Mouse (Mus musculus) erythroid progenitor cell, adult 5-6 weeks (primary cell): Measurements from ENCODE around the gene Grin2b. TPM values are rescaled to one million over a fixed set of nuclear protein-coding genes. Genes with fewer than 3 reads are reported as not detected.

ENCODE experiments used
- ATAC-seq: replicated peaks from 2 replicates; pipeline ENCODE4 v1.8.0; 2016; ENCODE audit warnings: moderate number of reproducible peaks, mild to moderate bottlenecking, moderate TSS enrichment, inconsistent platforms; ENCODE audit not compliant: poor library complexity, low FRiP score, severe bottlenecking
- total RNA-seq, 2 experiments: library from RNA; stranded (forward) in 1 of 2; stranded (reverse) in 1 of 2; fragments of 150-400 nt in 1 of 2; fragments of 186-747, 209-891 nt in 1 of 2; gene quantifications; 2 replicates each; pipeline versions ENCODE4 v1.2.3 to v1.2.4; 2015 to 2017; ENCODE audit warnings: low replicate concordance in 2 of 2

The Grin2b gene
- total RNA-seq, 2 experiments from 2014 or later = not detected

GRCm38 (mm10) chr6:135914608-135915007 is 258.7 kb downstream of the Grin2b start:
- ATAC-seq = no peak

- no peak for ATAC-seq
Measured at GRCm38 (mm10) chr6:135912114-135912513, 261.2 kb downstream of the Grin2b start.

GRCm38 (mm10) chr6:135911131-135911530 is 262.2 kb downstream of the Grin2b start:
- ATAC-seq = no peak

DNA sequence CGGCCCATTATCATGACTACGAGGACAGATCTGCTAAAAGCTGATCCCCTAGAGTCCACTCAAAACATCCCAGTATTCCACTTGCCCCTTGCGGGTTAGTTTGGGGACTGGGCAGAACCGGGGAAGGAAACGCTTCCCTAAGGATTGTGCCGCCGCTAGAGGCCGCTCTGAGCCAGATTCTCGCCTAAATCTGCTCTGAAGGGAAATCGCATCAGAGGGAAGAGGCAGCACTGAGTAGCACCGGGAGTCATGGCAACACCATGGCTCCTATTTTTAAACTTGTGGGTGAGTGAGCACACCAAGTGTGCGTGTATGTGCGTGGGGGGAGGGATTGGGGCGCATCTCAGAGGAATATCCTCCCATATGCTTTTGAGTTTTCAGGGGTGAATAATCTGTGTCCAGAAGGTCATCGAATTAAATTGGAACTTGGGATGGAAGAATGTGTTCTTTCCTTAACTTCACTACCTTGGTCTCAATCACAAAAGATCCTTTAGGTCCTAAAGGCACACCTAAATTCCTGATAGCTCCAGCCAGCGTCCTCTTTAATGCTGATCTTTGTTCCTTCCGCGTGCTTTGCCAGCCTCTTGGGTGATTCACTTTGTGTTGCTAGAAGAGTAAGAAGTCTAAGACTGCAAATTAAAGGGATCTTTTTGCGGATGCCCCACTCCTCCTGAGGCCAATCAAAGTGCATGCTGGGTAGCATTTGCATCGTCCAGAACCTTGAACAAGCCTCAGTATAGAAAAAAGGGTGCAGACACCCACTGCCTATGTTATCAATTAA is 265.6 kb downstream of the Grin2b start:
- ATAC-seq = no peak

GRCm38 (mm10) chr6:135907137-135907536 is 266.2 kb downstream of the Grin2b start:
- ATAC-seq = no peak

DNA sequence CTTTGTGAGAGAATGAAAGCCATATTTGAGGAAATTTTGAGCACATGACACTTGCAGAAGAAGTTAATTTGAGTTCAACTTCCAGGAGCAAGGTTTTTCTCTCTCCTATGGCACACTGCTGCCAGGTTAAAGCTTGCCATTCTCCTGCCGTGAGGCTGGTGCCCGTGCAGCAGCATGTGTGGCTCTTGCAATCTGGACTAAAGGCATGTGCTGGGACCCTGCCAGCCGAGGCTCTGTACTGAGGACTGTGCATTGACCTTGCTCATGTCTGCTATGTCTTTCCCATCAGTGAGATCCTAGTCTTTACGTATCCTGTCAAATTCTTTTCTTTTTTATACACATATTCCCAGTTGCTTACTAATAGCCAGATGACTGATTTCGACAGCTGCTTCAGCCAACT is 268.9 kb downstream of the Grin2b start:
- no peak for ATAC-seq

GRCm38 (mm10) chr6:135900410-135900809 is 272.9 kb downstream of the Grin2b start:
- ATAC-seq = no peak

DNA sequence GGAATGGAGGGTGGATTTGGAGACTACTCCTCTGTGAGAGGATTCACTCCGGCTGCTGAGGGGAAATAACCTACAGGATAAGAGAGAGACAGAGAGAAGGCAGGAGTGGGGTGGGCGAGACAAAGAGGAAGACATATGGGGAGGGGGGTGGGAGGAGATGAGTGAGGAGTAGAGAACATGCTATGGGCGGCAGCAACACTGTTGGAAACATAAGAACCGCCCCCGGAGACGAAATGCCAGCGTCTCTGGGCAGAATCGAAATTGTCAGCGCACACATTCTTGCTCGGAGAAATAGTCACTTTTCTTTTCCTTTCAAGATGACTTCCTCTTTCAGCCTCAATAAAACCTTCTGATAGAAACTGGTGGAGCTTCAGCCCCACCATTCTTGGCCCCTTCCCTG is 274.1 kb downstream of the Grin2b start:
- no peak for ATAC-seq

- ATAC-seq = no peak
Measured at GRCm38 (mm10) chr6:135894793-135895228, 278.5 kb downstream of the Grin2b start.

DNA sequence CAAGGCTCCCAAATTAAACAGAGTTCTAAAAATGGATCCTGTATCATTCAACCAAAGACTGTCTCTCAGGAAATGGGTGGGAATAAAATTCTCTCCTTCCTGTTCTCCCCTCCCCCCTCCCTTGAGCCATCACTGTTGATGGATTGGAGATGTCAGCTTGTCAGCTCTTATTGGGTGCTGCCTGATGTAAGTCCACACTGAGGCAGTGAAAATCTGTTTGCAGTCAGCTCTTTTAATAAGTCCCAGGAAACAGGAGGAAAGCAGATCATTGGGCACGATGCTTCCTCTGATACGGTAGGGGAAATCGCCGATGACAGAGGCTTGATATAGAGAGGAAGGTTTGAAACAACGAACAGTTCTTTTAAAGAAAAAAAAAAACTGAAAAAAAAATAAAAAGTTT is 290.7 kb downstream of the Grin2b start:
- ATAC-seq = no peak

GRCm38 (mm10) chr6:135876163-135876726 is 297.1 kb downstream of the Grin2b start:
- ATAC-seq = no peak

DNA sequence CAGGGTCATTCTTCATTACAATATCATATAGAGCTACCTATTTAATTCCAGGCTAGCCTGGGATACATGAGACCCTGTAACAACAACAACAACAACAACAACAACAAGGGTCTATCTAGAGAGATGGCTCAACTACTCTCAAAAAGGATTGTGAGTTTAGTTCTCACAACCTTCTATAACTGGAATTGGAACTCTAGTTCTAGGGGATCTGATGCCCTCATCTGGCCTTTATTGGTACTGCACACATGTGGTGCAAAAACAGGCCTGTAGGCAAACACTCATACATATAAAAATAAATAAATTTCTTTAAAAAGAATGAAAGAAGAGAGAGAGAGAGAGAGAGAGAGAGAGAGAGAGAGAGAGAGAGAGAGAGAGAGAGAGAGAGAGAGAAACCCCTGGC is 298.7 kb downstream of the Grin2b start:
- no peak for ATAC-seq

- ATAC-seq = no peak
Measured at GRCm38 (mm10) chr6:135865832-135866231, 307.5 kb downstream of the Grin2b start.

- ATAC-seq = no peak
Measured at GRCm38 (mm10) chr6:135863965-135864364, 309.3 kb downstream of the Grin2b start.

GRCm38 (mm10) chr6:135859502-135859901 is 313.8 kb downstream of the Grin2b start:
- no peak for ATAC-seq

- ATAC-seq = no peak
Measured at GRCm38 (mm10) chr6:135854173-135854591, 319.1 kb downstream of the Grin2b start.

DNA sequence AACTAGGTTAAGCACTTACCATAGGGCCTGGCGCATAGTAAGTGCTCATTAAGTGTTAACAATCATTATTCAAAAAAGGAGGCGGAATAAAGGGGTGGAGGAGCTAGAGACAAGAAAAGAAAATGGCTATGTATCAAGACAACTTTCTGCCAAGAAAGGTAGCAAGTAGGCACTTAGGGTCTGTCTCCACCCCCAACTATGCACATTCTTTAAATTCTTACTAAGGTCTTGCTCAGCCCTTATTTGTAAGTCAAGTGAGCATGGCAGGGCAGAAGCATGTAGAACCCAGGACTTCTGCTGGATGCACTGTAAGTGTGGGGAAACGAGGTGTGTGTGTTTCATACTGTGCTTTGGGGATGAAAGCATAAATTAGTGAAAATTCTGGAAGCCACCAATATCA is 329.6 kb downstream of the Grin2b start:
- no peak for ATAC-seq

- no peak for ATAC-seq
Measured at GRCm38 (mm10) chr6:135836353-135836752, 337.0 kb downstream of the Grin2b start.

GRCm38 (mm10) chr6:135833542-135833941 is 339.8 kb downstream of the Grin2b start:
- no peak for ATAC-seq

DNA sequence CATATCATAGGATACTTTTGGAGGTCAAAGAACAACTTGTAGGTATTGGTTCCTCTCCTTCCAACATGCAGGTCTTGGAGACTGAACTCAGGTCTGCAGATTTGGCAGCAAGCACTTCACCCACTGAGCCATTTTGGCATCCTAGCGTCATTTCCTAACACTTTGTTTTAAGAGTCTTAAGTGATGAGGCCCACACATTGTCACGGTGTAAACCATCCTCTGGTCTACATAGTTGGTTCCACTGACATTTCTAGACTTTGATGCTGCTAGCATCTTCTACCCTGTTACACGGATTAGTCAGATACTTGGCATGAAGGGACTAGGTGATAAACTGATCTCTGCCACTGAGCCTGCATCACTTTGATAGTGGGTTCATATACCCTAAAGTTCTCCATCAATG is 341.3 kb downstream of the Grin2b start:
- ATAC-seq = no peak

- ATAC-seq = no peak
Measured at GRCm38 (mm10) chr6:135831032-135831431, 342.3 kb downstream of the Grin2b start.

DNA sequence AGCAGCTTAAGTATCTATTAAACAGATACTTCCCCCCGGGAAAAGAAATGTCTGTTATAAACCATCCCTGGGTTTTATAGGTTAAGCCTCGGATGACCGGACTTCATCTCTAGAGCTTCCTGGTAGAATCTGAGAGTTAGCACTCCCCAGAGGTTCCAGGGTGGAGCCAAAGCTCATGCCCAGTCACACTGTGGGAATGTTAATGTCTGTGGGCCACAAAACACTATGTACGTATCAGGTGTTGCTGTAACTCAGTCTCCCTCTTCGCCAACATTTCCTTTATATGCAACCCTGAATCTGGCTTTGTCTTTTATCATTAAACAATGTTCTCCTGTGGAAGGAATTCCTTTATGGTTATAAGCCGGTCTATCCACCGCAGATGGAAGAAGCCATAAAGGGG is 343.9 kb downstream of the Grin2b start:
- ATAC-seq = no peak
